Mouse (Mus musculus): Measurements from ENCODE around the gene Gm10803. TPM values are rescaled to one million over a fixed set of nuclear protein-coding genes. Genes with fewer than 3 reads are reported as not detected.
"Not testable (repeated sequence)": the region's sequence is repeated elsewhere in the genome, so short reads cannot be mapped to it uniquely, and the experiment has no call there.

Gene Gm10803
- total RNA-seq (2021) = not detected
- long read RNA-seq, experiment 1 = 0 reads
- long read RNA-seq, experiment 2 = 0 reads

DNA sequence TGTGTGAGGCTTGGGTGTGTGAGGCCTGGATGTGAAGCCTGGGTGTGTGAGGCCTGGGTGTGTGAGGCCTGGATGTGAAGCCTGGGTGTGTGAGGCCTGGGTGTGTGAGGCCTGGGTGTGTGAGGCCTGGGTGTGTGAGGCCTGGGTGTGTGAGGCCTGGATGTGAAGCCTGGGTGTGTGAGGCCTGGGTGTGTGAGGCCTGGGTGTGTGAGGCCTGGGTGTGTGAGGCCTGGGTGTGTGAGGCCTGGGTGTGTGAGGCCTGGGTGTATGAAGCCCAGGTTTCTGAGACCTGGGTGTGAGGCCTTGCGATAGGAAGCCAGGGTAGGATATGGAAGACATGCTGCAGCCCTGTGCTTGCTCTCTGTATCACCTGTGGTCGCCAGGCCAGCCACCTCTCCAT, at the start of gene Gm10803:
Gene Gm10803 (plus strand): TSS at position 301 of the 400 bp plus-strand sequence.
- DNase-seq = not testable (repeated sequence)

DNA sequence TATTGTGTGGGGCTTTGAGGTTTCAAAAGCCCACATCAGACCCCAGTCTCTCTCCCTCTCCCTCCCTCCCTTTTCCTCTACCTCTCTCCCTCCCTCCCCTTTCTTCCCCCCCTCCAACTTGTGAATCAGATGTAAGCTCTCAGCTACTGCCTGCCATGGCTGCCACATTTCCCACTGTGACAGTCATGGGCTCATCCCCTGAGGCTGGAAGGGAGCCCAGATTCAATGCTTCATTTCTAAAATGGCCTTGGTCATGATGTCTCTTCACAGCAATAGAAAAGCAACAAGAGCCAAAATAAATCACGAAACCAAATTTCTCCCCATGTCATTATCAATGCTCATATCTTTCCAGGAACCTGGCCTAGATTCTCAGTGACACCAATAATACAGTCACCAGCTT, 49.5 kb upstream of the Gm10803 start:
- peak; percentile 62 for DNase-seq

DNA sequence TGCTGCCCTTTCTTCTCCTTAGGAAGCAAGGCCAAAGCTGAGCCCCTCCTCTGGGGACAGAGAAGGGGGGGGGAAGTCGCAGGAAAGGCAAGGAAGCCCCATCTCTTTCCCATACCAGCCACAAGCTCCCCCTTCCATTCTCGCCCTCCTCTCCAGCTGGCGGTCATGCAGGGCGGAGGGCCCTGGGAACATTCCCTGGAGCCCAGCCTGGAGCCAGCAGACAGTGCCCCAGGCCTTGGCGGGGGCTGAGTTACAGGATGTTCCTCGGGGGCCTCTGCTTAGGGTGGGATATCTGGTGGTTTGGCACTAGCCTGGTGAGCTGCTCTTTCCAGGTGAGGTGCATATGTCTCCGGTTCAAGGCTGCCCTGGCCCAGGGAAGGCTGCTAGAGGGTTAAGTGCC, 48.2 kb upstream of the Gm10803 start:
- no peak for DNase-seq

DNA sequence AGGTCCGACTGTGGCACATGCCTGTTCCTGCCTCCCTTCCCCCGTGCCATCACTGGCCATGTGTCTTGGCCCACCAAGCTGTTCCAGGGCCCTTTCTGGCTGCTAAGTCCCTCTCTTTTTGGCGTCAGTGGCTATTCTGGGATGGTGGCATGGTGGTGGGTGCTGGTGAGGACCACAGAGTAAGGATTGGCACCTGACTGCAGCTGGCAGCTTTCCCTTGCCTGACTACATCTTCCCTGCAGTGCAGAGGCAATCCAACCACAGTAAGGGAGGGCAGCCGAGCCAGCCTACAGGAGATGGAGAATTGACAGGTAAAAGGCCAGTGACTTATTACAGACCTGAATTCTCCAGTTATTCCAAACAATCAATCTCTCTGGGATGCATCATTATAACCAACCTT, 45.1 kb upstream of the Gm10803 start:
- DNase-seq = no peak

DNA sequence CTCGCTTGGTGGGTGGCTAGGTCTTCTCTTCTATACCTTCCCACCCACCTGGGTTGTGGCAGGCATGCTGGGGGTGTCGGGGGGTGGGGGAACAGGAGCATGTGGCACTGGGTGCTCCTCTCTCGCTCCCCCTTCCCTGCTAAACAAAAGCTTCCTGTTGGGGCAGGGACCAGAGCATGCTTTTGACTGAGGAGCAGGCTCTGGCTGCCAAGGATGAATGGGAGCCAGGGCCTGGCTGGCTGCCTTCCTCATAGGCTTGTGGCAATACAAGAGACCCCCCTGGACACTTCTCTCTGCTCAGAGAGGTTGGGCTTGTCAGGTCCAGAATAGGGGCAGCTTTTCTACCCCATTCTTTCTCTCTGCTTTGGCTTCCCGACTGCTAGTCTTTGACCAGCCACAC, 39.3 kb upstream of the Gm10803 start:
- DNase-seq = no peak

DNA sequence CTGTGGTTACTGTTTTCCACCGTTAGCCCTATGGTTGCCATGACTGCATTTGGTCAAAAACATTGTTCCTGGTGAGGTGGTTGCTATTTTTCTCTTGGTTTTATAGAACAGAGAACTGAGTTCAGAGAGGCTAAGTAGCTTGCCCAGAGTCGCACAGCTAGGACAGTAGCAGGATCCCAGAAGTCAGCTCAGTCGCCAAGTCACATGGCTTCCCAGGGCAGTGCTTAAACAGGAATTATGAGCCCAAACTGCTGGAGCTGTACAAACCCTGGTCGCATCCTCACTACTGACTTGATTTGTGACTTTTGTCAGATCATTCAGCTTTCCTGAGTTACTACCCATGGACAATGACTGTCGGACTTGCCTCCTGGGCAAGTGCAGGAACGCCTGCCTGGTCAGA, 38.8 kb upstream of the Gm10803 start:
- no peak for DNase-seq

DNA sequence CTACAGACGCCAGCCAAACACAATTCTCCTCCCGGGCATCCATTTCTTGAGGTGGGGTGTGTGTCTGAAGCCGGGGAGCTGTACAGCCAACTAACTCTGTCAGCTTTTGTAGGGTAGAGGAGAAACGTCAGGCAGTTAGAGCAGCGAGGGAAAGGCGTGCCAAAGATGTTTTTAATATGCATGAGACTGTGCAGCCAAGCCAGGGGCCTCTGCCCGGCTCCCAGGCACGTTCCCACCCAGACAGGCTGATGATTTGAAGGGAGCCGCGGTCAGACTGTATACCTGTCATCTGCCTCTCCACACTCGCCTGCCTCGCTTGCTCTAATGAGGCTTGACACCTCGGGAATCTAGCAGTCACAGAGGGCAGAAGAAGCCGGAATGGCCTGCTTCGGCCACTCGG, 38.4 kb upstream of the Gm10803 start:
- DNase-seq = no peak

DNA sequence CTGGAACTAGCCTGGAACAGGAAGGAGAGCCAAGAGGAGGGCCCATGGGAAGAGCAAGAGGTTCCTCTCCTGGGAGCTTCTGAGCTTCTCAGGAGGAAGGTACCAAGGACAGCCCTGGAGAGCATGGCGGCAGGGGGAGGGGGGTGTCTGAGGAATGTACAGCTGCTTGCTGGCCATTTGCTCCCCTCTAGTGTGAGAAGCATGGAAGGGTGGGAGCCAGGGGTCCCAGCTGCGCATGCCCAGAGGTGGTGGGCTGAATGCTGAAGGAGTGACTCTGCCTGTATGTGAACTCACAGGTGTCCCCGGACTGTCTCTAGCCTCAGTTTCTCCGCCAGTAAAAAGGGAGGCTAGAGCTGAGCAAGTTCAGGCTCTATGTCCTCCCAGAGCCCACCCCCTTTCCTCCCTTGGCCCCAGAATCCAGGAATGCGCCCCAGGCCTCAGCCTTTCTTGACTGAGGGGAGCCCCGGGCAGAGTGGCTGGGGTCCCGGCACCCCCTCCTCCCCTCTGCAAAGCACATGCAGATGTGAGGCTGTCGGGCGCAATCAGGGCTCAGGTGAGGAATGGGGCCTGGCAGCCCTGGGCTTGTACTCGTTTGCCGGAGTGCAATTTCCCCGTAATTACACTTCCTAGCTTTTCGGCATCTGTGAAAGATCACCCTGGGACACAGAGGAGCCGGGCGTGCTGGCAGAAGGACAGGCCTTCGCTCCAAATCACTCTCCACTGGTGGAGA, 35.2 kb upstream of the Gm10803 start:
- DNase-seq = peak; percentile 4

DNA sequence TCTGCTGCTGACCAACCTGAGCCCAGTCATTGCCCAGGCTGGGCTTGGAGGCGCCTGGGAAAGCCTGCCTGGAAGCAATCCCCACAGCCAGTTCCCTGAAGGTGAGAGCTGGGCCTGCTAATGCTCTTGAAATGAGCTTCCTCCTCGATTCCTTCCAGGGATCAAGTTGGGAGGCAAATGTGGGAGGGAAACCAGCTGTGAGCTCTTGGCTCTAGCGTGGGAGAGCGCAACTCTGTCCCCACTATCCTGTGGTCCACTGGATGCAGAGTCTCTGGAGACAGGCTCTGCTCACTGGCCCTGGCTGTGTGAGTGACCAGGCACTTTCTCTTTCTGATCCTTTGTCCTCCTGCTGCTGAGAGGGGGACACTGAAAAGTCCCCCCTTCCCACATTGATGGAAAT, 30.8 kb upstream of the Gm10803 start:
- no peak for DNase-seq

DNA sequence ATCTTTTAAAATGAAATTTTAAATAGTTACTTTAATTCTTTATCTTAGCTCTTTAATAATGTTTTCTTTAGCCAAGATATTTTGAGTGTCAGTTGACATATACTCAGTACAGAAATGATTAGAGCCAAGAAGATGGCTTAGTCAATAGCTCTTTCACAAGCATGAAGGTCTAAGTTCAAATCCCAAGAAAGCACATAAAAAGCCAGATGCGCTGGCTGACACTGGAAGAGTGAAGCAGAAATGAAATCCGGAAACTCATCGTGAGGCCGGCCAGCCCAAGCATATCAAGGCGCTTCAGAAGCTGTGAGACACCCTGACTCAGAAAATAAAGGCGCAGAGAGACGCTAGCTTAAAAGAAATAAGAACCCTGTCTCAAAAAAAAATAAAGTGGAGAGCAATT, 26.5 kb upstream of the Gm10803 start:
- DNase-seq = no peak

DNA sequence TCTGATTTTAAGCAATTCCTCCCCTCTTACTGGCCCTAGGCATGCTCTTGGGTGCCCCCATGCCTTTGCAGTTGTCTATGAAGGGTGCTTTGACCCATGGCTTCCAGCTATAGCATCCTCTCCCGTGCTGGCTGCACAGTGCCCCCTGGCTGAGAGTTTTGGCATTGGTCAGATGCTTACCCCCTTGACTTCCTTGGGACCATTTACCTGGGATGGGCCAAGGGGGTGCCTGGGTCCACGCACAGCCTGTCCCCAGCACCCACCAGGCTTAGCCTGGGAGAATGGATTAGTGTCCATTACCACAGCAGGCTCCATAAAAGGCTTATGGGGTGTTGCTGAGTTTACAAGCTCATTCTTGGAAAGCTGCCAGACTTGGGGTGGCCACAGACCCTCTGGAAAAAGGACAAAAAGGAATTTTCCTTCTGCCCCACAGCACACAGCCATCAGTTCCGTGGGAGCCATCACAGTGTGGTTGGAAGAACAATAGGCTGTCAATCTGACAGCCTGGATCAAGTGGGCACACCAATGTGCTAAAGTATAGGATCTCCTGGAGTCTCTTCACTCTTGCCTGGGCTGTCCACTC, 22.9 kb upstream of the Gm10803 start:
- DNase-seq = no peak

DNA sequence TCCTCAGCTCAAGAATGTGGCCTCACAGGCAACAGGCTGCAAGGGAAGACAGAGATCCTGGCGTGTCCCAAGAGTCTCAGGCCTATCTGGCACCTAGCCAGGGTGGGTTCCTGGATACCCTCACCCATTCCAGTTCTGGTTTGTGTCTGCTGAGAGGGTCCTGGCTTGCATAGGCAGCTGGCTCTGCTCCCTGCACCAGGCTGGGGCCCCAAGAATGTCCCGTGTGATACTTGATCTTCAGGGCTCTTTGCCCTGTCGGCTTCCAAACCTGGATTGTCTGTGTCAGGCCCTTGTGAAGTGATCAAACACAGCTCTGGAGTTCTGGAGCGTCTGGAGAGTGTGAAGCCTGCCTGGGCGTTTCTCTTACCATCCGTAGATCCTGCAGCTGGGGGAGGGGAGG, 22.2 kb upstream of the Gm10803 start:
- no peak for DNase-seq

DNA sequence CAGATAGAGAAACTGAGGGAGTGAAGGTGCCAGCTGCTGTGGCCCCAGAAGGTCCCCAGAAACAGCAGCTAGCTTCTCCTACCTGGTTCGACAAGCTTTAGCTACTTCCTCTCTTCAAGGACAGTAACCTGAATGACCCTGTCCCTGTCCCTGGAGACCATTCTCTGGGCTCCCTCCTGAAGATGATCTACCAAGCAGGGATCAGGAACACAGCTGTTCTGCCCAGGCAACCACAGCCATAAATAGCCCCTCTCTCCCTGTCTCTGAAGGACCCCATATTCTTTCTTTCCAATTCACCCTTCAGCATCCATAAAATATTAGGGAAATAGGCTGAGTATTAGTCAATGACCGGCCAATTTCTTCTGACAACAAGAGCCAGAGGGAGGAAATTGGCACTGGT, 18.6 kb upstream of the Gm10803 start:
- DNase-seq = no peak

DNA sequence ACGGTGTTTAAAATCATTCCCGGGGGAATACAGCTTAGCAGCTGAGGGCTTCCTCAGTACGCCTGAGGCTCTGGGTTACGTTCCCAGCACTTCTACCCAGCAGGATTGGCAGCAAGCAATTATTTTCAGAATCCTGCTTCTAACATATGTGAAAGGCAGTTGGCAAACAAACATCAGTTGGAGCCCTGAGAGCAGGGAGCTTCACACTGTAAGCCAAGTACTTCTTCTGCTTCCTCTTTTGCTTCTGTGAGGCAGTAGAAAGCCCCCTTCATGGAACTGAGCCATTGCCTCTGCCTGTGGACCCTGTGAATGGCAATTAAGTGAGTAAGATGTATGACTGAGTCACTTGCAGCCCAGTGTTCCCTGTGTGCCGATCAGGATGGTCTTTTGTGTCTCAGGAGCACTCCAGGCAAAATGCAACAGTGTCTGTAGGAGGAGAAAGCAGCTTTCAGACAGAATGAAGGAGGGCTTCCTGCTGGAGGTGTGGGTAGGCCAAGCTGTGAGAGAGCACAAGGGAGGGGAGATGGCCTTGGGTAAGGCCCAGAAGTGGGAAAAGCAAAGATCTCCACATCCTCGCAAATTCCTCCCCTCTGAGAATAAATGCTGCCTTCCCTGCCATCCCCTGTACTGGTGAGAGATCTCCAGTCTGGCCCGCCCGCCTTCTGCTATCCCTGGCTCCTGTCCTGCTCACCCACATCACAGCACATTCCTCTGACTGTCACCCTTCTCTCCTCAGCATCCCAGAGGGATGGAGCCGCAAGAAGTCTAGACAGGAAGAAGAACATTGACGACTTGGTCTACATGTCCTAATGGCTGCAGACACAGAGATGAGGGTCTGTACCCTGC, 7.5 kb upstream of the Gm10803 start:
- DNase-seq = no peak

DNA sequence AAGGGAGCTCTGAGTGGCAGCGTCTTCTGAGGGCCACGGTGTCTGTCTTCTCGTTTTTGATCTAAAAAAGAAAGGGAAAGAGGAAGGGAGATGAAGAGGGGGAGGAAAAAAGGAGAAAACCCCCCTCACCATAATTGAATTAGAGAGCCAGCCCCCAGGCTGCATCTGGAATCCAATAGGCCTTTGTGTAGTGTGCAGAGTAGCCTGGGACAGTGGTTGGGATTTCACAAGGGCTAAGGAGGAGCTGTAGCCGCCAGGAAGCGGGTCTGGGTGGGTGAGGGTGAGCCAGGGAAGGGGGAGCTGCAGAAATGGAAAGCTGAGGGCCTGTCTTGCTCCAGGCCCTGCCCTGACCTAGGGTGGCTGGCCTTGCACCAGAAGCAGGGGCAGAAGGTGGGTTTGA, 6.5 kb upstream of the Gm10803 start:
- no peak for DNase-seq

DNA sequence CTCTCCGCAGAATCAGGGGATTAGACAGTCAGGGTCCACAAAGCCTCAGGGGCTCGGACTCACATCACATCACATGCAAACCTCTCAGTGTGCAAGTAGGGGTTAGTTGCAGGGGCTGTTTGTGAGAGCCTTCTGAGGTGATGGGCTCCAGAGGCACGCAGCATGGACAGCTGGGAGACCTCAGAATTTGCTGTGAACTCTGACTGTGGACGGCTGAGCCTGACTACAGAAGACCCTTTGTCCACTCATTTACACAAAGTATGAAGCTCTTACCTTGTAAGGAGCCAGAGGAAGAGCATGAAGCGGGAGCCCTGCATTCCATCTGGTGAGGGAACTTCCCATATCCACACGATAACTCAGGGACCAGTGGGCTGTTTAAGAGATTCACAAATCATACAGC, 5.3 kb downstream of the Gm10803 start:
- DNase-seq = no peak

DNA sequence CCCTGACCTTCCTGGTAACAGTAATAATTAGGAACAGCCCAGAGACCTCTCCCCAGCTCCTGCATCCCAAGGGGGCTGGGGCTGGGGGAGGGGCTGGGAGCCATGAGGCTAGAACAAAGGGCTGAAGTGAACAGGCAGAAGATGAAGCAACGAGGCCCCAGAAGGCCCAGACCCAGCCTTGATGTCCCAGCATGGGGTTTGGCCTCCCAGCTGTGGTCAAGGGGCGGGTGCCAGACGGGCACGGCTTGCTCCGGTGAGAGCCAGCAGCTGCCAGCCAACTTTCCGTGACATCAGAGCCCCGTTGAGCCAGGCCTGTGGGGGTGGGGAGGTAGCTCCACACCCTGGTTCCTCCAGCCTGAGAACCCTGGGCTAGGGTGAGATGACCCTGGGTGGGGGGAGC, 7.3 kb downstream of the Gm10803 start:
- peak; percentile 86 for DNase-seq

DNA sequence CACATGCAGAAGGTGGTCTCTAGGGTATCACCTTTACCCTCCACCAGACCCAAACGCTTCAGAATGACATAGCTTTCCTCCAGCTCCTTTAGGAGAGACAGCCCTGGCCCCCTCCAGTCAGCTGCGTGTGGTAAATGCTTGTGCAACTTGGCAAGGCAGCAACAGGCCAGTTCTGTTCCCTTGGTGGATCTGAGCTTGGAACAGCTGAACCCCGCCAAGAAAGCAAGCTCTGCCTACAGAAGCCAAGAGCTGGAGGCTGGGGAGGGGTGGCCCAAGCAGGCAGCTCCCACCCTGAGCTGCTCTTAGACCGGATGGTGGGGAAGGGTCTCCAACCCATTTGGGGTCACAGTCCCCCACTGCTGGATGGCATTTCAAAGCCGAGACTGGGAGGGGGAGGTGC, 12.2 kb downstream of the Gm10803 start:
- peak; percentile 62 for DNase-seq

DNA sequence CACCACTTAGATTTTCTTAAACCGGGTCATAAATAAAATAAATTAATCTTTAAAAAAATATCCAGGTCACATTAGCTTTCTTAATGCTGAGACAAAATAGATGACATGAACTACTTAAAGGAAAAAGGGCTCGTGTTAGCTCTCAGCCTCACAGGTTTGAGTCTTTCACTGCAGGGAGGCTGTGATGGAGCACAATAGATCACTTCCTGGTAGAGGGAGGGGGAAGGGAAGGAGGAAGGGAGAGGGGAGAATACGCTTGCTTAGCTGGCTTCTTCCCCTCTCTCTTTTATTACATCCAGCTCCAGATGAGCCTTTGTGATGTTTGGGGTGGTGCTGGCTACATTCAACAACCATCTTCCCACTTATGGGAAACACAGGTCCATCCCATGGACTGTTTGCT, 20.9 kb downstream of the Gm10803 start:
- no peak for DNase-seq

DNA sequence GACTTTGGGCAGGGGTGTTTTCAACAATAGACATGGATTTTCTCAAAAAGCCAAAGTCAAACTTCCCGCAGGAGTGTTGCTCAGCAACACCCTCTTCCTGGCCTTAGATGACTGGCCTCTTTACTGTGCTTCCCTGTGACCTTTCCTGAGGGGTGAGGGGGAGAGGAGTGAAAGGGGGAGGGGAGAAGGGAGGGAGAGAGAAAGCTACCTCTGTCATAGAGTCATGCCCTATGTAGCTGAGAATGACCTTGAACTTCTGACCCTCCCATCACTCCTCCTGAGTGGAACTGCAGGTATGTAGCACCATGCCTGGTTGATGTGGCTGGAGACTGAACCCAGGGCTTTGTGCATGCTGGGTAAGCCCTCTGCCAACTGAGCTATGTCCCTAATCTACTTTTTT, 25.5 kb downstream of the Gm10803 start:
- no peak for DNase-seq

DNA sequence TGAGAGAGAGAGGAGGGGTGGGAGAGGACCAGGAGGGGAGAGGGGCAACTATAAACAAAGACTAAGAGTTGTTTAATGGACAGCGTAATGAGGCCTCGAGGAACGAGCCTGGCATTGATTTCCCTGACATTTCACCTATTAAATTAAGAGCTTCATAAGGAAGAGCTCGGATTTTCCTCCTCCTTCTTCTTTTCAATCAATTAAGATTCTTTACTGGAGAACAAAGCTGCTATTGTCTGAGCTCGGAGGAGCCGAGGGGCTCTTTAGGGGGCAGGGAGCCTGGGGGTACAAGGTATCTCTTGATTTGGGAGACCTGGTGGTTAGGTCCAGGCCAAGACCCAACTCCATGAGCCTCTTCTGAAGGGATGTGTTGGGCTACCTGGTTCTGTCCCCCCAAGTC, 27.1 kb downstream of the Gm10803 start:
- no peak for DNase-seq

DNA sequence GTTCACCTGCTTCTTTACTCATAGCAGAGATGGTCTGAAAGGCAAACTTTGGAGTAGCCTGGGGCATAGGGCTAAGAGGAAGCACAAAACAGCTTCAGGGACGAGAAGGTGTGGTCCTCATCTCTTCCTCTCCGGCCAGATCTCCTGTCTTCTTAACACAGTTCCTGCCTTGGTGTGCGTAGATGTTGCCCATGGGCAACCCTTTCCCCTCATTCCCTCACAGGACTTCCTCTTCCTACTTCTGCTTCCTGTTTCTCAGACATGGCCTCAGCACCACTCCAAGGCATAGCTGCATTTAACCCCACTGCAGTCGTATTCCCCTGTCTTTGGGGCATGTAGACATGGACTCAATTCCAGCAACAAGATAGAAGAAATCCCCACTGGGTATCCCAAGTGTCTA, 29.5 kb downstream of the Gm10803 start:
- DNase-seq = no peak

DNA sequence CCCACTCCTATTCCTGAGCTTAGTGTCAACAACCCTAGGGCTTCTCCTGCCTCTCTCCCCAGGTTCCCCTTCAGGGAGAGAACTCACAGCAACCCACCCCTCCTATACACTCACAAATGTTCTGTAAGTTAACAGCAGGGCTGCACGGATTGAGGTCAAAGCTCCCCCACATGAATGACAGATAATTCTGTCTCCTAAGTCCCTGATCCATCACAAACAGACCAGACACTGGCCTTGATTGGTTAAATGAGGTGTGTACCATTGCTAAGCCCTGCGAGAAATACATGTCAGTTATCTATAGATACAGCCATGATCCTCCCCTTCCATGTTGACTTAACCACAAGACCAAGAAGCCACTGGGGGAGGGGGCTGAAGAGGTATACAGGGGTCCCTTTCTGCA, 31.3 kb downstream of the Gm10803 start:
- DNase-seq = no peak
